Mouse (Mus musculus): Measurements from ENCODE around the gene Zbtb8os. TPM values are rescaled to one million over a fixed set of nuclear protein-coding genes. Genes with fewer than 3 reads are reported as not detected.

The Zbtb8os gene
- total RNA-seq, 2 experiments from 2014 or later: 20.7 to 20.9 TPM

DNA sequence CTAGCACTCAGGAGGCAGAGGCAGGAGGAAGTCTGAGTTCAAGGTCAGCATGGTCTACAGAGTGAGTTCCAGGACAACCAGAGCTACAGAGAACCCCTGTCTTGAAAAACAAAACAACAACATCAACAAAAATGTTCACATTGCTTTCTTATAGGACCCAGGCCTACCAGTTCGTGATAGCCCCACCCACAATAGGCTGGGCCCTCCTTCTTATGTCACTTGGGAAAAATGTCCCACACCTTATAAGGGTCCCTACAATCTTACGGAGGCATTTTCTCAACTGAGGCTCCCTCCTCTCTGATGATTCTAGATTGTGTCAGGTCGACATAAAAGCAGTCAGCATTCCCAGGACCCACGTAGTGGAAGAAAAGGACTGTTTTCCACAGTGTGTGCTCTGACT lies 64.3 kb downstream of the Zbtb8os start:
- no peak for DNase-seq
- intact Hi-C loops (cut with DNase I): no loop called here

Other genes starting within 250 kb of the Zbtb8os start
- not detected for gene Tmem54, start 230.1 kb upstream of the Zbtb8os start, total RNA-seq (2021)
- under 1 TPM in 1 of 2 experiments, not detected in 1; 0.41 TPM for gene Hpca, start 213.7 kb upstream of the Zbtb8os start, total RNA-seq (2021)
- gene Fndc5, start 198.7 kb upstream of the Zbtb8os start, total RNA-seq (2021): 100 to 1,000 TPM; 221 to 229 TPM
- gene S100pbp, start 146.0 kb upstream of the Zbtb8os start, total RNA-seq (2021): 10 to 100 TPM; 16.7 to 17.7 TPM
- gene Yars, start 145.9 kb upstream of the Zbtb8os start, total RNA-seq (2021): 10 to 100 TPM; 26.5 to 30.5 TPM
- gene C77080, start 74.3 kb upstream of the Zbtb8os start, total RNA-seq (2021): 1 to 10 TPM; 4.8 to 5.7 TPM
- 10 to 100 TPM; 11.4 to 12.5 TPM for gene Sync, start 48.1 kb upstream of the Zbtb8os start, total RNA-seq (2021)
- gene Rbbp4, start 325 bp upstream of the Zbtb8os start, total RNA-seq (2021): 100 to 1,000 TPM in 1 of 2 experiments, 10 to 100 TPM in 1; 82.5 to 105 TPM
- 1 to 10 TPM; 4.4 to 4.7 TPM for gene Zbtb8a, start 42.4 kb downstream of the Zbtb8os start, total RNA-seq (2021)
- gene Zbtb8b, start 105.2 kb downstream of the Zbtb8os start, total RNA-seq (2021): under 1 TPM; 0.29 to 0.32 TPM
- 10 to 100 TPM; 39.6 to 43.9 TPM for gene Bsdc1, start 125.9 kb downstream of the Zbtb8os start, total RNA-seq (2021)
- gene Tssk3, start 155.3 kb downstream of the Zbtb8os start, total RNA-seq (2021): not detected
- not detected for gene Fam229a, start 155.5 kb downstream of the Zbtb8os start, total RNA-seq (2021)
- 10 to 100 TPM; 13.6 to 23.8 TPM for gene Marcksl1, start 177.9 kb downstream of the Zbtb8os start, total RNA-seq (2021)
- gene Hdac1, start 207.0 kb downstream of the Zbtb8os start, total RNA-seq (2021): 10 to 100 TPM; 23.9 to 24.2 TPM
- 10 to 100 TPM in 1 of 2 experiments, 1 to 10 TPM in 1; 1.4 to 20.4 TPM for gene Lck, start 237.9 kb downstream of the Zbtb8os start, total RNA-seq (2021)
- gene Fam167b, start 242.9 kb downstream of the Zbtb8os start, total RNA-seq (2021): under 1 TPM; 0.53 to 0.83 TPM

Measured in heart, postnatal 14 days (tissue).